Mouse (Mus musculus) mouse embryonic stem cell (cell line): ENCODE results near the gene Elmod3.

Experiments used
- in situ Hi-C, 2 experiments: fragments of 300-500 bp; cut with MboI; formaldehyde crosslinking; loops; 1 replicate in 1 of 2; 3 replicates in 1 of 2; pipeline ENCODE4 v1.14.3; 2019 to 2020; ENCODE audit warnings: low sequenced_read_pairs in 2 of 2, low pct_unique_long_range_greater_than_20kb in 1 of 2, mixed read lengths in 1 of 2; ENCODE audit not compliant: unreplicated experiment in 1 of 2

The Elmod3 gene

GRCm38 (mm10) chr6:72597956-72598753, at the start of gene Elmod3, which contains the start of gene Retsat:
Elmod3 (minus strand) TSS chr6:72598413.
Retsat (plus strand) TSS chr6:72598475.
- in situ Hi-C loops: no loop called here

- in situ Hi-C loops: no loop called here
These were observed 49.2 kb upstream of the Elmod3 start for GRCm38 (mm10) chr6:72647383-72647820.

- in situ Hi-C loops: no loop called here
These were observed 47.2 kb upstream of the Elmod3 start for GRCm38 (mm10) chr6:72645364-72645763.

GRCm38 (mm10) chr6:72644576-72644975, 46.4 kb upstream of the Elmod3 start:
- in situ Hi-C loops: no loop called here

GRCm38 (mm10) chr6:72641218-72641954, 43.2 kb upstream of the Elmod3 start:
- in situ Hi-C loops: no loop called here

- in situ Hi-C loops: no loop called here
These were observed 38.7 kb upstream of the Elmod3 start for GRCm38 (mm10) chr6:72636940-72637339.

GRCm38 (mm10) chr6:72635760-72636431, 37.7 kb upstream of the Elmod3 start:
- in situ Hi-C loops: no loop called here

GRCm38 (mm10) chr6:72634311-72634710, 36.1 kb upstream of the Elmod3 start:
- in situ Hi-C loops: loop anchor here in 1 of 2 experiments (5.0 kb wide), 1 partner anchor 38 kb away; no protein-coding TSS in a partner anchor

- in situ Hi-C loops: loop anchor here in 1 of 2 experiments (5.0 kb wide), 1 partner anchor 41 kb away; no protein-coding TSS in a partner anchor
These were observed 33.5 kb upstream of the Elmod3 start for GRCm38 (mm10) chr6:72631700-72632099.

- in situ Hi-C loops: loop anchor here in 1 of 2 experiments (5.0 kb wide), 1 partner anchor 41 kb away; no protein-coding TSS in a partner anchor
These were observed 32.7 kb upstream of the Elmod3 start for GRCm38 (mm10) chr6:72630961-72631360.

- in situ Hi-C loops: loop anchor here in 1 of 2 experiments (5.0 kb wide), 1 partner anchor 42 kb away; no protein-coding TSS in a partner anchor
These were observed 32.2 kb upstream of the Elmod3 start for GRCm38 (mm10) chr6:72630370-72630769.

- in situ Hi-C loops: loop anchor here in 1 of 2 experiments (10.0 kb wide), 1 partner anchor 158 kb away; the partner anchor contains the start of gene Tcf7l1
These were observed 29.1 kb upstream of the Elmod3 start for GRCm38 (mm10) chr6:72627276-72627675.

- in situ Hi-C loops: loop anchor here in 1 of 2 experiments (10.0 kb wide), 1 partner anchor 158 kb away; the partner anchor contains the start of gene Tcf7l1
These were observed 28.2 kb upstream of the Elmod3 start for GRCm38 (mm10) chr6:72626391-72626790.

- in situ Hi-C loops: loop anchor here in 1 of 2 experiments (10.0 kb wide), 1 partner anchor 161 kb away; the partner anchor contains the start of gene Tcf7l1
These were observed 25.6 kb upstream of the Elmod3 start for GRCm38 (mm10) chr6:72623661-72624402.

GRCm38 (mm10) chr6:72622917-72623316, 24.7 kb upstream of the Elmod3 start:
- in situ Hi-C loops: loop anchor here in 1 of 2 experiments (10.0 kb wide), 1 partner anchor 162 kb away; the partner anchor contains the start of gene Tcf7l1

- in situ Hi-C loops: loop anchor here in 1 of 2 experiments (10.0 kb wide), 1 partner anchor 164 kb away; the partner anchor contains the start of gene Tcf7l1
These were observed 22.7 kb upstream of the Elmod3 start for GRCm38 (mm10) chr6:72620920-72621319.

GRCm38 (mm10) chr6:72619734-72620532, 21.7 kb upstream of the Elmod3 start:
- in situ Hi-C loops: loop anchor here in 1 of 2 experiments (10.0 kb wide), 1 partner anchor 165 kb away; the partner anchor contains the start of gene Tcf7l1
